Mouse (Mus musculus) stomach, embryonic 15.5 days (tissue): ENCODE measurements at regions not wholly inside any gene's neighbourhood (a gene's known extent, or its start where the extent isn't known, plus 50 kb on each side); places are given as distances from the start of the nearest gene placed in this dataset.
A peak's percentile ranks its signal among the peaks of the same experiment; 100 is the strongest.

Source experiments
- ATAC-seq: fragments of 200-750 bp; cut with Nextera tagmentation; 2 replicates; pipeline ENCODE4 v1.8.0; 2017; ENCODE audit warnings: low read depth, moderate number of reproducible peaks, moderate TSS enrichment; ENCODE audit not compliant: insufficient read depth, low FRiP score
- H3K27ac ChIP-seq: fragments of 300-500 bp; sonication (generic); 2 replicates; pipeline ENCODE4 v1.5.1; 2015; ENCODE audit warnings: mild to moderate bottlenecking, inconsistent platforms
- H3K27me3 ChIP-seq: fragments of 300-500 bp; sonication (generic); replicated peaks from 2 replicates; pipeline ENCODE4 v1.6.1; 2015; ENCODE audit warnings: inconsistent platforms
- H3K36me3 ChIP-seq: fragments of 300-500 bp; sonication (generic); 2 replicates; pipeline ENCODE4 v1.6.1; 2015; ENCODE audit warnings: inconsistent platforms
- H3K4me1 ChIP-seq: fragments of 300-500 bp; sonication (generic); 2 replicates; pipeline ENCODE4 v1.6.1; 2015; ENCODE audit warnings: inconsistent platforms
- H3K4me2 ChIP-seq: fragments of 300-500 bp; sonication (generic); 2 replicates; pipeline ENCODE4 v1.6.1; 2015; ENCODE audit warnings: mild to moderate bottlenecking, inconsistent platforms
- H3K4me3 ChIP-seq: fragments of 300-500 bp; sonication (generic); replicated peaks from 2 replicates; pipeline ENCODE4 v1.5.1; 2015; ENCODE audit warnings: inconsistent platforms
- H3K9ac ChIP-seq: fragments of 300-500 bp; sonication (generic); 2 replicates; pipeline ENCODE4 v1.6.1; 2015; ENCODE audit warnings: inconsistent platforms
- H3K9me3 ChIP-seq: fragments of 300-500 bp; sonication (generic); 2 replicates; pipeline ENCODE4 v1.6.1; 2016; ENCODE audit warnings: inconsistent platforms
- WGBS: fragments of 180-500 bp; shearing (Covaris S2); methylation state at CpG from one replicate; pipeline ENCODE4 v1.1.7; 2015; 5-methylcytosine and 5-hydroxymethylcytosine counted together

- H3K36me3 ChIP-seq = no peaks in the 10 kb centered on the region
- WGBS = 41% methylated on average over 1 of the region's 1 CpGs
- no peaks in the 10 kb centered on the region for H3K4me1 ChIP-seq
- no peak overlapping the region for H3K27ac ChIP-seq
- H3K9ac ChIP-seq = no peak overlapping the region
- no peaks in the 10 kb centered on the region for H3K9me3 ChIP-seq
- ATAC-seq = no peak
- H3K4me3 ChIP-seq = no peak overlapping the region
- no peaks in the 10 kb centered on the region for H3K27me3 ChIP-seq
- H3K4me2 ChIP-seq = no peak overlapping the region
Measured at GRCm38 (mm10) chr8:100796628-100797027, 1380.4 kb upstream of the Cdh8 start.

- ATAC-seq = no peak
- Histone ChIP-seq H3K27me3 (no peaks in the 10 kb centered on the region), H3K4me1 (no peaks in the 10 kb centered on the region), H3K36me3 (no peaks in the 10 kb centered on the region), H3K4me2 (no peak overlapping the region), H3K4me3 (no peak overlapping the region), H3K9ac (no peak overlapping the region), H3K27ac (no peak overlapping the region), H3K9me3 (no peaks in the 10 kb centered on the region)
- WGBS = 79% methylated on average over 7 of the region's 7 CpGs
Measured at GRCm38 (mm10) chr8:100793951-100794350, 1377.7 kb upstream of the Cdh8 start.

- no peak overlapping the region for H3K9ac ChIP-seq
- no peaks in the 10 kb centered on the region for H3K36me3 ChIP-seq
- no peaks in the 10 kb centered on the region for H3K4me1 ChIP-seq
- no peak overlapping the region for H3K4me2 ChIP-seq
- ATAC-seq = no peak
- H3K9me3 ChIP-seq = no peaks in the 10 kb centered on the region
- H3K27me3 ChIP-seq = no peaks in the 10 kb centered on the region
- 74% methylated on average over 11 of the region's 11 CpGs for WGBS
- no peak overlapping the region for H3K27ac ChIP-seq
- H3K4me3 ChIP-seq = no peak overlapping the region
Measured at GRCm38 (mm10) chr8:100790592-100791141, 1374.4 kb upstream of the Cdh8 start.

GRCm38 (mm10) chr8:100788132-100788531, 1371.9 kb upstream of the Cdh8 start:
- WGBS = 69% methylated on average over 6 of the region's 6 CpGs
- H3K9me3 ChIP-seq = no peaks in the 10 kb centered on the region
- H3K9ac ChIP-seq = no peak overlapping the region
- H3K4me3 ChIP-seq = no peak overlapping the region
- H3K4me2 ChIP-seq = no peak overlapping the region
- no peaks in the 10 kb centered on the region for H3K27me3 ChIP-seq
- no peak for ATAC-seq
- no peaks in the 10 kb centered on the region for H3K36me3 ChIP-seq
- no peak overlapping the region for H3K27ac ChIP-seq
- H3K4me1 ChIP-seq = no peaks in the 10 kb centered on the region

GRCm38 (mm10) chr8:100772742-100773370, 1356.6 kb upstream of the Cdh8 start:
- H3K4me3 ChIP-seq = 0 out of 2 replicates have a peak overlapping the region, but pooled peaks have one; percentile 13
- no peaks in the 10 kb centered on the region for H3K4me1 ChIP-seq
- H3K9me3 ChIP-seq = no peaks in the 10 kb centered on the region
- H3K9ac ChIP-seq = no peak overlapping the region
- H3K4me2 ChIP-seq = peak overlapping the region; percentile 44
- H3K27me3 ChIP-seq = no peaks in the 10 kb centered on the region
- peak; percentile 10; the same call in 1 of the 2 replicates for ATAC-seq
- H3K36me3 ChIP-seq = no peaks in the 10 kb centered on the region
- 18% methylated on average over 9 of the region's 9 CpGs for WGBS
- H3K27ac ChIP-seq = no peak overlapping the region

- no peaks in the 10 kb centered on the region for H3K4me1 ChIP-seq
- WGBS = 71% methylated on average over 4 of the region's 4 CpGs
Measured at GRCm38 (mm10) chr8:100769617-100770016, 1353.3 kb upstream of the Cdh8 start.

GRCm38 (mm10) chr8:100733927-100734326, 1317.7 kb upstream of the Cdh8 start:
- no peak for ATAC-seq
- H3K4me1 ChIP-seq = no peaks in the 10 kb centered on the region
- WGBS = 73% methylated on average over 4 of the region's 4 CpGs

More at GRCm38 (mm10) chr8:100769617-100770016, 1353.3 kb upstream of the Cdh8 start:
- no peak overlapping the region for H3K27ac ChIP-seq
- no peak overlapping the region for H3K9ac ChIP-seq
- H3K4me2 ChIP-seq = no peak overlapping the region
- H3K27me3 ChIP-seq = no peaks in the 10 kb centered on the region
- ATAC-seq = no peak
- H3K36me3 ChIP-seq = no peaks in the 10 kb centered on the region
- no peaks in the 10 kb centered on the region for H3K9me3 ChIP-seq
- no peak overlapping the region for H3K4me3 ChIP-seq

GRCm38 (mm10) chr8:100702365-100702764, 1286.1 kb upstream of the Cdh8 start:
- WGBS = 73% methylated on average over 2 of the region's 2 CpGs
- Histone ChIP-seq H3K36me3 (no peaks in the 10 kb centered on the region), H3K9me3 (no peaks in the 10 kb centered on the region), H3K9ac (no peak overlapping the region), H3K4me3 (no peak overlapping the region), H3K27me3 (no peaks in the 10 kb centered on the region), H3K4me2 (no peak overlapping the region), H3K4me1 (no peaks in the 10 kb centered on the region), H3K27ac (no peak overlapping the region)
- no peak for ATAC-seq

More at GRCm38 (mm10) chr8:100733927-100734326, 1317.7 kb upstream of the Cdh8 start:
- Histone ChIP-seq H3K4me3 (no peak overlapping the region), H3K27me3 (no peaks in the 10 kb centered on the region), H3K36me3 (no peaks in the 10 kb centered on the region), H3K9ac (no peak overlapping the region), H3K4me2 (no peak overlapping the region), H3K9me3 (no peaks in the 10 kb centered on the region), H3K27ac (no peak overlapping the region)

GRCm38 (mm10) chr8:100695043-100695442, 1278.8 kb upstream of the Cdh8 start:
- WGBS = 66% methylated on average over 3 of the region's 3 CpGs
- Histone ChIP-seq H3K9me3 (no peaks in the 10 kb centered on the region), H3K4me2 (no peak overlapping the region), H3K27ac (no peak overlapping the region), H3K4me1 (no peaks in the 10 kb centered on the region), H3K9ac (no peak overlapping the region), H3K36me3 (no peaks in the 10 kb centered on the region), H3K27me3 (no peaks in the 10 kb centered on the region), H3K4me3 (no peak overlapping the region)
- ATAC-seq = no peak

- H3K9ac ChIP-seq = no peak overlapping the region
- H3K27me3 ChIP-seq = no peaks in the 10 kb centered on the region
- no peaks in the 10 kb centered on the region for H3K4me1 ChIP-seq
- H3K4me3 ChIP-seq = no peak overlapping the region
- H3K27ac ChIP-seq = no peak overlapping the region
- H3K4me2 ChIP-seq = no peak overlapping the region
- H3K9me3 ChIP-seq = no peaks in the 10 kb centered on the region
- ATAC-seq = no peak
- H3K36me3 ChIP-seq = no peaks in the 10 kb centered on the region
- 61% methylated on average over 3 of the region's 3 CpGs for WGBS
Measured at GRCm38 (mm10) chr8:100678580-100678979, 1262.3 kb upstream of the Cdh8 start.
